In genomic region chr16:37964380-37965070, GRCm38 (mm10) we compare ENCODE assay signal across 11 mouse cellular contexts. TPM values are rescaled to one million over a fixed set of nuclear protein-coding genes. Genes with fewer than 3 reads are reported as not detected.
DNase-seq lines count a peak whose midpoint lies in the region; ATAC-seq and TF ChIP-seq lines count a peak whose summit lies in the region.
"Had no signal": no experiment of that assay in that cellular context is flagged by ENCODE, and none has a peak within 500 bp of the region (broad histone marks: within the 10 kb centered on the region; RNA-seq: fewer than 3 reads in every experiment).

No protein-coding gene starts in this region.

- peaks cover 24% of the 10 kb centered on the region for H3K4me1 ChIP-seq in midbrain, embryonic 10.5 days
- H3K4me1 ChIP-seq in midbrain, postnatal 0 days (ENCODE audit: insufficient read depth, low read length): 0 out of 2 replicates have a peak, but pooled peaks cover 6% of the 10 kb centered on the region
- peaks cover 17% of the 10 kb centered on the region for H3K4me1 ChIP-seq in forebrain, embryonic 16.5 days (replicated peaks; ENCODE audit: control insufficient read depth, insufficient read depth, low read length)
- peaks cover 19% of the 10 kb centered on the region for H3K4me1 ChIP-seq in neural tube, embryonic 12.5 days

- WGBS in midbrain, embryonic 10.5 days: 68% methylated on average over 4 of the region's 4 CpGs
- 59% methylated on average over 4 of the region's 4 CpGs for WGBS in midbrain, postnatal 0 days
- WGBS in forebrain, embryonic 16.5 days: 82% methylated on average over 4 of the region's 4 CpGs
- WGBS in neural tube, embryonic 12.5 days: 20% methylated on average over 4 of the region's 4 CpGs

- intact Hi-C loops in left cerebral cortex, adult 2 months (cut with DNase I): no loop called here

- no peaks in the 10 kb centered on the region for H3K9me3 ChIP-seq in midbrain, embryonic 10.5 days (replicated peaks)
- H3K9me3 ChIP-seq in midbrain, postnatal 0 days (ENCODE audit: low read length): no peaks in the 10 kb centered on the region
- no peaks in the 10 kb centered on the region for H3K9me3 ChIP-seq in forebrain, embryonic 16.5 days (ENCODE audit: control insufficient read depth, low read length)
- no peaks in the 10 kb centered on the region for H3K9me3 ChIP-seq in neural tube, embryonic 12.5 days

- H3K9ac ChIP-seq in midbrain, postnatal 0 days (replicated peaks; ENCODE audit: low read length, poor library complexity, severe bottlenecking): no peak overlapping the region
- H3K9ac ChIP-seq in forebrain, embryonic 16.5 days (replicated peaks; ENCODE audit: low read depth, low read length): no peak overlapping the region
- no peak overlapping the region for H3K9ac ChIP-seq in neural tube, embryonic 12.5 days

- TF ChIP-seq CTCF in midbrain, postnatal 0 days (IDR thresholded peaks at IDR 0.05): no peak
- TF ChIP-seq CTCF in left cerebral cortex, adult 2 months (IDR thresholded peaks at IDR 0.05): no peak

- no peak overlapping the region for H3K4me3 ChIP-seq in midbrain, embryonic 10.5 days
- no peak overlapping the region for H3K4me3 ChIP-seq in midbrain, postnatal 0 days (ENCODE audit: low read depth, low read length)
- no peak overlapping the region for H3K4me3 ChIP-seq in forebrain, embryonic 16.5 days (replicated peaks; ENCODE audit: low read length)
- H3K4me3 ChIP-seq in neural tube, embryonic 12.5 days: no peak overlapping the region
- no peak overlapping the region for H3K4me3 ChIP-seq in left cerebral cortex, adult 2 months

- ATAC-seq in midbrain, postnatal 0 days (ENCODE audit: low FRiP score): no peak
- ATAC-seq in forebrain, embryonic 16.5 days: 0 out of 2 replicates have a peak, but pooled peaks have one; percentile 20
- ATAC-seq in neural tube, embryonic 12.5 days (ENCODE audit: low FRiP score, low read depth): peak; percentile 42

- no peaks in the 10 kb centered on the region for H3K27me3 ChIP-seq in midbrain, embryonic 10.5 days (ENCODE audit: low read depth, poor library complexity, severe bottlenecking)
- H3K27me3 ChIP-seq in midbrain, postnatal 0 days (ENCODE audit: insufficient read depth, low read length): no peaks in the 10 kb centered on the region
- no peaks in the 10 kb centered on the region for H3K27me3 ChIP-seq in forebrain, embryonic 16.5 days (replicated peaks; ENCODE audit: control insufficient read depth, insufficient read depth, low read length)
- no peaks in the 10 kb centered on the region for H3K27me3 ChIP-seq in neural tube, embryonic 12.5 days (replicated peaks)

- no peak for DNase-seq in midbrain, embryonic 10.5 days (ENCODE audit: low spot score)
- no peak for DNase-seq in midbrain, postnatal 0 days (ENCODE audit: low spot score)
- peak; percentile 46 for DNase-seq in kidney, postnatal 10 days
- DNase-seq in spleen, postnatal 14 days (ENCODE audit: low spot score in 2 of 2): no peak
- no peak for DNase-seq in left cerebral cortex, adult 2 months (ENCODE audit: extremely low spot score in 1 of 2, low spot score in 2 of 2)
- DNase-seq in layer of hippocampus, adult 11-12 months (ENCODE audit: low spot score): no peak
- DNase-seq: heart, postnatal 4 days had no signal

- H3K36me3 ChIP-seq in midbrain, embryonic 10.5 days: no peaks in the 10 kb centered on the region
- no peaks in the 10 kb centered on the region for H3K36me3 ChIP-seq in midbrain, postnatal 0 days (ENCODE audit: insufficient read depth, low read length)
- no peaks in the 10 kb centered on the region for H3K36me3 ChIP-seq in forebrain, embryonic 16.5 days (ENCODE audit: control insufficient read depth, insufficient read depth)
- H3K36me3 ChIP-seq in neural tube, embryonic 12.5 days: no peaks in the 10 kb centered on the region

- H3K27ac ChIP-seq in midbrain, embryonic 10.5 days (replicated peaks): peak overlapping the region; percentile 83
- no peak overlapping the region for H3K27ac ChIP-seq in midbrain, postnatal 0 days (ENCODE audit: low read depth, low read length)
- H3K27ac ChIP-seq in forebrain, embryonic 16.5 days (ENCODE audit: low read length): no peak overlapping the region; the same call in 1 of the 2 replicates
- peak overlapping the region; percentile 75 for H3K27ac ChIP-seq in neural tube, embryonic 12.5 days
- H3K27ac ChIP-seq in left cerebral cortex, adult 2 months: no peak overlapping the region

- no peak overlapping the region for H3K4me2 ChIP-seq in midbrain, postnatal 0 days (ENCODE audit: low read depth, low read length, poor library complexity, severe bottlenecking)
- H3K4me2 ChIP-seq in forebrain, embryonic 16.5 days (ENCODE audit: low read length): no peak overlapping the region
- peak overlapping the region; percentile 16; the same call in 1 of the 2 replicates for H3K4me2 ChIP-seq in neural tube, embryonic 12.5 days (replicated peaks)

RNA-seq across cellular contexts. Expression of gene Gpr156, which starts 48.2 kb away (rescaled TPM):
- polyA plus RNA-seq in midbrain, embryonic 10.5 days (2016; fragmentation: Nextera tagmentation; extraction: Ambion mirVana): 2.0 and 3.2 TPM in 2 replicates
- total RNA-seq in midbrain, postnatal 0 days (2014; rRNA removed): 6.1 and 6.4 TPM in 2 replicates
- polyA plus RNA-seq in midbrain, postnatal 0 days (2015; fragmentation: Nextera tagmentation; extraction: Ambion mirVana): 2.8 and 2.9 TPM in 2 replicates
- polyA plus RNA-seq in forebrain, embryonic 16.5 days (2015; fragmentation: Nextera tagmentation; extraction: Ambion mirVana): 5.4 and 5.6 TPM in 2 replicates
- polyA plus RNA-seq in neural tube, embryonic 12.5 days (2016; fragmentation: Nextera tagmentation; extraction: Ambion mirVana): 7.7 and 10.3 TPM in 2 replicates
- total RNA-seq in left cerebral cortex, adult 2 months (2021): under 1 TPM; 0.48 to 0.63 TPM
- total RNA-seq: gastrocnemius, adult 18-20 months; monocyte, adult 5-6 weeks had no signal

Comparison
In these comparisons a context has a peak if more than half of its experiments do, and no peak if none do; other contexts are left out.
1. H3K27ac ChIP-seq: peak in midbrain, embryonic 10.5 days (single experiment) and neural tube, embryonic 12.5 days (single experiment); none in midbrain, postnatal 0 days (single experiment), forebrain, embryonic 16.5 days (single experiment) and left cerebral cortex, adult 2 months (single experiment).